Mouse (Mus musculus) T-helper 17 cell (primary cell): Measurements from ENCODE around the gene Myt1l.

Source experiments
- in situ Hi-C, 2 experiments: fragments of 300-600 bp; cut with MboI, MseI; formaldehyde crosslinking; loops; 1 replicate in 1 of 2; 2 replicates in 1 of 2; pipeline ENCODE4 v1.15.1; 2025; ENCODE audit warnings: high pct_unique_total_duplicates in 2 of 2

Gene Myt1l

DNA sequence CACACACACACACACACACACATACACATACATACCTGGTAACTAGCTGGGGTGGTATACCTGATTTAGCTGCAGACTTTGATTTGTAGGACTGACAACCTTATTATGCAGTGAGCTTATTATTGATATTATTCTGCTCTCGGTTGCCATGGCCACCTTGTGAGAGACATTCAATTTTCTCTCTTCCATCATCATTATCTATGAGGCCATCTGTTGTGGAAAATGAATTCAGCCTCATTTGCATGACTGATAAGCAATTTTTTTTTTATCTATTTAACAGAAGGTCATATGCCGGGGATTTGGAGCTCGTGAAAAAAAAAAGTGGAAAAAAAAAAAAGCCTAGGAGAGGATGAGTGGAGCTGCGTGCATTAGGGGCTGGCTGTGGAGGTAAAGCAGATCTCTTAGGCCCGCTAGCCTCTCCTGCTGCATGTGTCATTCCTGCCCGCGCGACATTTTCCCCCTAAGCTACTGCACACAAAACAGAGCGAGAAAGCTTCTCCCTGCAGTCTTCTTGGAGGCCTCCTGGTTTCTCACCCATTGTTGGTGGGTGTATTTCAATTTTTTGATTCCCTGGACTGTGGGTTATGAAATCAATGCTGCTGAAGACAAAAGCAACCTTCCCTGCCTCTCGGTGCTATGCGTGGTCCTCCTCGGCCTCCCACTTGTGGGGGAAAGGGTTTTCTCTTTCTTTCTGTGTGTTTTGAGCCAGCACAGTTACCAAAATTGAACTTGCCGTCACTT is at the start of gene Myt1l:
TSS of gene Myt1l (plus strand) at position 354 of the 741 bp plus-strand sequence.
- in situ Hi-C loops: no loop called here

DNA sequence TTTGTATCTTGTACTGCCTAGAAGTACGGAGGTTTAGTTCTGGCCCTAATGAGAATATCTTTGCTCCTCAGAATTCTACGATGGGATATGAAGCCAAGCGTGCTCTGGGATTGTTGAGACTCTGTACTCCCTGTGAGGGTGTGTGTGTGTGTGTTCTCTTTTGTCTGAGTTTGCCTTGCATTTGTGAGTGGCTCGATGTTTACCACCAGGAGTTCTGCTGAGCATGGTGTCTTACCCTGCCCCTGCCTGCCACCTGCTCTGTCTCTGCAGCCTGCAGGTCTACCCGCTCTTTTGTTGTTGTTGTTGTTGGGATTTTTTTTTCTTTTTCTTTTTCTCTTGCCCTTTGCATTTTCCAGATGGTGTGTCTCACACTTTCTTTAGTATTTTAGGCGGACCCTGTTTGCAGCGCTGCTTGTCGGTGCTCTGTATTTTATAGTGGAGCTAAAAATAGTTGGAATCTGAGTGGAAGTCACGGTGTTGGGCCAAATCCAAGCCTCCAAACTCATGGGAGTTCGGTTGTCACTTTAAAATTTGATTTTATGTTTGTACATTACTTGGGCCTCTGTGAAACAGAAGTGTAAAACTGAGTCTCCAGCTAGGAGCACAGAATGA is 41.7 kb upstream of the Myt1l start:
- in situ Hi-C loops: no loop called here

DNA sequence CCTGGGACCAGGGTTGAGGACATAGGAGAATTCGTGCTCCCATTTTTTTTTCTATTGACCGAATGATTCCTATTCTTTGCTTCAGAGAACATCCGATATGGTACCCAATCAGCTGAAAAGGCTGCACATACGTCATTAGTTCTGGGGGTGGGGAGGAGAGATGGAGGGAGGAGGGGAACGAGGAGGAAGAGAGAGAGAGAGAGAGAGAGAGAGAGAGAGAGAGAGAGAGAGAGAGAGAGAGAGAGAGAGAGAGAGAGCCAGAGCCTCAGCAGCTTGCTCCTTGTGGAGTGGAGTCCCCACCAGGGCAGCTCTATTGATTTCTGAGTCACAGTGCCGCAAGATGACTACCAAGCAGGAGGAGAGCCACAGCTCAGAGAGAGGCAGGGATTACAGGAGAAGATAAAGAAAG is 1.9 kb upstream of the Myt1l start:
- in situ Hi-C loops: no loop called here

DNA sequence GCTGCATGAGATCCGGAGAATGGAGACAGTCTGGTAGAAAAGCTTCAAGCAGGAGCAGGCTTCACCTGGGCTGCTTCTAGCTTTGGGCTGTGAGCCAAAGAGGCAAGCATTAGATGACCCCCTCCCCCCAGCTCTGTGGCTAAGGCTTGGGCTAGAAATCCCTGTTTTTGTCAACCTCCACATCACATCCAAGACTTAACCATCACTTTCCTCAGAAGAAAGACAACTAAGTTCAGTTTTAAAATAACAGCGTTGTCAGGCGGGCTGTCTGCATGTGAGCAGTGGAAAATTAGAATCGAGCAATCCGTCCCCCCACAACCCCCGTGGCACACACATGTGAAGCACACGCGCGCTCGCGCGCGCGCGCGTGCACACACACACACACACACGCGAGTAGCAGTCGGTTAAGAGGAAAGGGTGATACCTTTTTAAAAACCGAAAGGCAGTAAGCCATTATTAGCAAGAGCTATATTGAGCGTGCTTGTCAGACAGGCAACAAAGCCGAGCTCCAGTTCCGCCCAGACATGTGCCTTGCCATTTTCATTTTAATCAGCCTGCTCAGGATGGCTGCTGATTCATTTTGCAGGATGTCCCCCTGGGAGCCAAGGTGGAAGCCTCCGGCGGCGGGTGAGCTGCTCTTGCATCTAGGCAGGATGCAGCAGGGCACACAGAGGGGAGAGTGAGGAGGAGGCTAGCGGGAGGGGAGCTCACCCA is 979 bp upstream of the Myt1l start:
- in situ Hi-C loops: no loop called here

DNA sequence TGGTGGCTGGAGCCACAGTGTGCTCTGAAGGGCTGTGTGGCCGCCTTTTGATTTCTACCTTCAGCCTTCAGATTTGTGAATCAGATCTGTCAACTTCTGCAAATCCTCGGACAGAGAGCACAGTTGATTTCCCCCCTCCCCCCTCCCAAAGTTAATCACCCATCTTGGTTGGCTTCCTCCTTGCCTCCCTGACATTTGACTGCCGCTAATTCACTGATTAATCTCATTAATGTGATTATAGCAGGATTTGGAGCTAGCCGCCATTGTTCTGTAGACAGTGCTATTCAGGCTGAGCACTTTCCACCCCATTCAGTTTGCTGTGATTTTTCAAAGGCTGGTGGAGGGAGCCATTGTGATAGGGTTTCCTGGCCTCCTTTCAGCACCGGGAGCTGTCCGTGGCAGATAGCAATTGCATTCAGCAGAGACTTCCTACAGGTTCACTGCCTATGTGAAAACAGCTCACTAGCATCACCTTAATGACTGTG is 2.1 kb downstream of the Myt1l start:
- in situ Hi-C loops: no loop called here

DNA sequence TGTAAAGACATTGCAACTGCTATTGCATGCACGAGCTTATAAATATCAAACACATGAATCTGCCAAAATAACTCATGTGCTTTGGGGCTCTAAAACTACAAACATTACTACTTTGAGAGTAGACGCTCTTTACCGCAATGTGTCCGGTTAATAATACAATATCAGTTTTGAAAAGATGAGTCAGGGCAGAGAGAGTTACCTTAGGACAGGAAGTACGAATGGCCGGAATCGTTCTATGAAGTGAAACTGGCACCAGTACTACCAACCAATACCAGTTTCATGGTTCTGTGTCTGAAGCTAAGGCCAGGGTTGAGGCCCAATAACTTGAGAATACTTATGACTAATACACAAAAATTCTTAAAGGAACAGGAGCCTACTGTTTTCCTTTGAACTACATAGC is 2.6 kb downstream of the Myt1l start:
- in situ Hi-C loops: no loop called here

DNA sequence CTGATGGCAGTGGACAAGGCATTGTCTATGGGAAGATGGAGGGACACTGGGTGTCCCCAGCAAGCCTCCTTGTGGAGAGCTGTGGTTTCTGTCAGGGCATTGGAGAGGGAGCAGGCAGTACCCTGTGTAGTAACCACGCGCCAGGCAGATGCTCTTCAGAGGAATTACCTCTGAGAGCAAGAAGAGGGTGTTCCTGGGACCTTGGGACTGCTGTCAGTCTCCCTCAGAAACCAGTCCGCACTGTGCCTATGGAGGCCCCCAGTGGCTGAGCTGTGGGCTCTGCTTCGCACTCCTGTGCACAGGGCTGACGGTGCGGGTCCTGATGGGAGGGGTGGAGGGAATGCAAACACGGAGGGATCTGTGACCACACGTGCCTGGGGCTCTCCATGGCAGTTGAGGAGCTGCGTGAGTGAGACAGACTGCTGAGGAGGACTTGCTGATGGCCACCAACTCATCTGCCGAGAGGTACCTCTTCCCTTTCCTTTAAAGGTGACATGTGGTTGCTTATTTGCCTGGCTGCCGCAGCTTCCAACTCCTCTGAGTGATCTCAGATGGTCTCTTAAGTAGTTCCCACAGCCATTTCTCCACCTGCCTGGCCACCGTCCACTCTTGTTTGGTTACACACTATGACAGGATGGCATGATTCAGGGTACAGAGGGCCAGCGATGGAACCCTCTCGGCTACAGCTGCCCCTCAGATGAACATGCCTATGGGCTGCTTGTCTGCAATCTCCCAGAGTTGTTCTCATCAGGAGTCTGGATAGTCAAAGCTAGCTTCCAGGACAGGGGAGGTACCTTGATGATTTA is 5.1 kb downstream of the Myt1l start:
- in situ Hi-C loops: no loop called here

DNA sequence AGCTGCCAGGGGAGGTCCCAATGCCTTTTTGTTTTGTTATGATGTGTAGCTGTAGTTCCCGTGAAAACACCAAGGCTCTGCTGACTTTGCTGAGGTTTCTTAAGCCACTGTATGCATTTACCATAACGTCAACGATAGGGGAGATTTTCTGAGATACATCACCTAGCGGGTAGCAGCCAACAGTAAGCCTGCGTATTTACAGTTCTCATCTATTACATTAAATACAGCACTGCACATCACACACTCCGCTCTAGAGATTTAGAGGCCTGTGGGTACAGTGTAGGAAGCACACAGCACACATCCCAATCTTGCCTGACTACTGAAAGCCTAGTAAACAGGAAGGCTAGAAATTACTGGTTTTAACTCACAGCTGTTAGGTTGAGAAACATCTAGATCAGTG is 6.1 kb downstream of the Myt1l start:
- in situ Hi-C loops: no loop called here

DNA sequence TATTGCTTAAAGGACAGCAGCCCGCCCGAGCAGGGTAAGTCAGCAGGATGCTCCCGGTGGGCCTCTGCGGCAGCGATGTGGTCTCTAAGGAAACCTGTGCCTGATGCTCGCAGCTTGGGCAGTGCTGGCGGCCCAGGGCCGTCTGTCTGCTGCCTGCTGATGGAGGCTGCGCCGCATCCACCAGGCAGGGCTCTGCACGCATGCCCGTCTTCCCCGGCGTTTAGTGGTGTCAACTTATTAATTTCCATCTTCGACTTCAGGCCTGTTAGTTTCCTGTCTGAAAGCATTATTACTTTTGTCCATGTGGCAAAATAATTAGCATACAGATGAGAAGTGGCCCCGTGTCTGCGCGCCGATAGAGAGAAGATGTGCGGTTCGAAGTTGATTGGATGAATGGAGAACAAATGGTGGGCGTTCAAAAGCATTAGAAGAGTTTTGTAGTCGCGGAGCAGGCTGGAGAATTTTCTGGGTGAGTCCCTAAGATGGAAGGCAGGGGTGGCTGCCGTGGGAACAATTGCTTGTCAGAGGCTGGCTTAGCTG is 6.6 kb downstream of the Myt1l start:
- in situ Hi-C loops: no loop called here

DNA sequence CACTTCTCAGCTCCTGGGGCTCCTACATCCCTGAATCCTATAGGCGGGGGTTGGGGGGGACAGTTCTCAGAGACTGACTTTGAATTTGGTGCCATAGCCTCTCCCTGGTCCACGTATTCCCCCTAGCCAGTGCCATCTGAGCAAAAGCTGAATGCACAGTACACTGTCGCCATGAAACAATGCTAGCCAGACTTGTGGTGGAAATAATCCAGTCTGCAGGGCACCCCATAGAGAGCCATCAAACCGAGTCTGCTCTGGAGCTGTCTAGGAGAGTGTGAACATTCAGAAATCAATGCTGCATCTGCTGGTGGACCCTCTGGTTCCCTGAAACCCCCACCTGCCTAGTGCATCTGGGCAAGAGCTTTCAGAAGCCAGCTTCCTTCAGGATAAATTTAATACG is 9.7 kb downstream of the Myt1l start:
- in situ Hi-C loops: no loop called here

DNA sequence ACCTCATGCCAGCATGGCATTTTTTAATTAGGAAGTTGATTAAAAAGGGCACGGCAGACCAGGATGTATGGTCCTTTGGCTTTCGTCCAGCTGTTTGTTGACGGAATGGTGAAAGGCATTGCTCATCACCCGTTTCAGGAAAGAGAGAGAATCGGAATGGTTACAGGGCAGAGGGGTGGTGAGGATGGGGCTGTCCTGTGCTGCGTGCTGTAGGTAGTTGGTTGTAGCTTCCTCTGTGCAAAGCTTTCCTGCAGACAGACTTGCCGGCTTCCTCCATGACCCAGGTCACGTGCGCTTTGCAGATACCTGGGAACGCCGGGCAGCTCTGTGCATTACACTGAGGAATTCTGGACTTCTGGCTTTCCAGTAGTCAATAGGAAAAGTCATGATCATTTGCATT is 10.3 kb downstream of the Myt1l start:
- in situ Hi-C loops: no loop called here

DNA sequence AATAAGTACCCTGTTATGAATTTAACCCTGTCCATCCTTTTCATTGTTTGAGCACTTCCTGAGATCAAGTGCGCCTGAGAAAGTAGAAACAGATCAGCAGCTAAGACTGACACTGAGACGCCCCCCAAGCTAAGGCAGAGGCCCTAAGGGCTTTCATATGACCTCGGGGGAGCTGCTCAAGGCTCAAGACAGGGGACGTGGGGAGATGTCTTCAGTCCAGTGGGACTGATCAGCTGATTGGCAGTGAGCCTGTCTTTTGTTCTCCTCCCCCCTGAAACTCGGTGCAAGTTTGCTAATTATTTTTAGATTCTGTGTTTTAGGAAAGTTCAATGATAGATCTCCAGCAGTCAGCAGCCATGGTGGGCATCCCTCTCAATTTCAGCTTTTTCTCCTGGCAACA is 10.9 kb downstream of the Myt1l start:
- in situ Hi-C loops: no loop called here

DNA sequence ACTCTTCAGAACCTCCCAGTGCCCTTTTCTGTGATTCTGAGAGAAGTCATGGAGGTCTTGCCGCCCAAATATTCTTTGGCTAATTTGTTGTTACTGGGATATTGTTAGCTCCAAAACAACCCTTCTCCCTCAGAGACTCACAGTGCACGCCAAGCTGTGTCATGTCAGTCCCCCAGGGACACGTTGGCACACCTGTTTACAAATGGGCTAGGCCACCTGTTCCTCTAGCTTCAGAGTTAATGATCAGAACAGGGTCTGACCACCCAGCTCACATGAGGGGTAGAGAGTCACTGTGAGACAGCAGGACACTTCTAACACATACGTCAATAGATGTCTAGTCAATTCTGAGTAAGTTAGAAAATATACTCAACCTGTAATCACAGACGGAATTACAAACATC is 12.6 kb downstream of the Myt1l start:
- in situ Hi-C loops: no loop called here

DNA sequence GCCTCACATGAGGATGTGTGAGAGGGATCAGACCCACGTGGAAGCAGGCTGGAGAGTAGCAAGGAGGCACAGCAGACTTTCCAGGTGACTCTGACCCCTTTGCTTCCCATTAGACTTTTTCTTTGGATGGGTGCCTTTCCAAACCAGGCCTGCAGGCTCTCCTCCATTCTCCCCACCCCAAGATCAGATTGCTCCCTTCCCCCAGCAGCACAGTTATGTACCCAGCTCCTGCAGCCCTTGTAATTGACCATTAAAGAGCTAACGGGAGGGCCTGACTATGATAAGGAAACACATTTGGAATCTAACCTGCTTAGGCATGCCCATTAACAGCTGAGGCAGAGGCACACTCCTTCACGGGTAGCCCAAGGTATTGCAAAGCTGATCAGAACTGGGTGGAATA is 17.9 kb downstream of the Myt1l start:
- in situ Hi-C loops: no loop called here

DNA sequence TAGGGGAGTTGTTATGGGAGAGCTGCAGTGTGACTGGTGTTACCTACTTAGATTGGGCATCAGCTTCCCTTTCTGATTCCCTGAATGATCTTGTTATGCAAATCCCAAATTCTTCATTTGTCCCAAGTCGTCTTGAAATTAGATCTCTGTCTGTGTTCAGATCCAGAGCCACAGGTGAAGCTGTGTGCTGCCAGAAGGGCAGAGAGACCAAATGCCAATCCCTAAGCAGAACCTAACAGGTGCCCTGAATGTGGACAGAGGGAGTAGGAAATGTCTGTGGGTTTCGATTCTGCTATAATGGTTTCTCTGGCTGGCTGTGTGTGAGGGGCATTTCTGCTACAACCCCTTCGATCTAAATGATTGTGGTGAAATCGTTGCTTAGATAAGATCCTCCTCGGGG is 18.9 kb downstream of the Myt1l start:
- in situ Hi-C loops: no loop called here

DNA sequence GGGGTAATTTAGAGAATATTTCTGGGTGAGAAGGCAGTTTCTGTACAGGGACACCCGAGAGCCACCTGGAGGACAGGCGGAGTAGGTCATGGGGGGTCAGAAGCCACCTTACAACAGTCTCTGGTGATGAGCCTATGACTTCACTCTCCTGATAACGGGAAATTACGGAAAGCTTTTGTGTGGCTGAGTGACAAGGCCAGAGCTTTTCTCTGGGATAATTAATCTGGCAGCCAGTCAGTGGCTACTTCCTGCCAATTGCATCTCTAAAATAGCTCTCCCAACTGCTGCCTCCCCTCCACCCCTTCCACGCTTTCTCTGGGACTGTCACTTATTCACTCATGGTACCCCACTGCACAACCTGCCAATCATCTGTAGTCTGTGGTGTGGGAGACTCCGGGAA is 19.6 kb downstream of the Myt1l start:
- in situ Hi-C loops: no loop called here

DNA sequence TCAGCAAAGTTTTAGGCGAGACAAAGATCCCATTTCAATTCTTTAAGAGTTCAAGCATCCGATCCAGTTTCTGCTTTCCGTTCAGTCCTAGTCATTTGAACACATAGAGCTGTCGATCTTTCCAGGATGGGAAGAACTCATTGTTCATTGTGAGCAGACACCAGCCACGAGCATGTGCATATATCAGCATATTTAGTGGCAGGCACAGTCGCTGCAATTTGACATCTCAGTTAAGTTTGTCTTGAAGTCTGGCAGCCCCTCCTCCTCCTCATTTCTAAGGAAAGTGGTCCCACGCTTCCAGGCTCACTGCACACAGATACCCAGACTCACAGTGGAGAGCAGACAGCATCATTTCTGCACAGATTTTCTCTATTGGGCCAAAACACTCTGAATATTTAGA is 25.0 kb downstream of the Myt1l start:
- in situ Hi-C loops: no loop called here

DNA sequence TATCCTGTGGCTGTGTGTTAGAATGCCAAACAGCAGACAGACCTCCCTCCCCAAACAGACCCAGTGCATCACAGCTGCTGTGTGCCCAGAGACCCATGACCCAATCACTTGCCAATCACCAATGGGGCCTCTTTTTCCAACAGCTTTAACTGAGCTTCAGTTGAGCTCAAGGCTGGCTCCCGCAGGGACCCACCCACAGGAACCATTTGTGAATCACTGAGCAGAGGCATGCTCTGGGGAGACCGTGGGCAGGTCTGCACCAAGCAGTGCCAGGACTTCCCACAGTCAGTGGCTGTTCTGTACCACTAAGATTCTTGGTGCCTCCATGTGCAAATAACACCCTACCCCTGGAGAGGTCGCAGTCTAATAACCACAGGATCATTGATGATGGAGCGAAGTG is 27.5 kb downstream of the Myt1l start:
- in situ Hi-C loops: no loop called here

DNA sequence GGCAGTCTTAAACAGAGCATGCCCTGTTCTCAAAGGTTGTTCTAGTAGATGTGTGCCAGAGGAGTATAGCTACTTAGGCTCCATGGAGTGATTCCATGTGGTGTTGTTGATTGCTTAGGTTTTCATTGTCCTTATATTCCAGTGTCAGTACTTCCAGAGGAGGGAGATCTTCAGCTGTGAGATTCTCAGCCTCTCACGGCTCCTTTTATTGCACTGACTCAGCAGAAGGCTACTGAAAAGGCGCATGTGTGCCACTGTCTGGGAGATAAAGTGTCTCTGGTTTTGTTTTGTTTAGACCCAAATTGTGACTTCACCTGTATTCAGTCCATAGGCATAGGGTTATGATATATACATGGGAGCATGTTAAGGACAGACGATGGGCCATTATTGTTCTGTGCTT is 28.2 kb downstream of the Myt1l start:
- in situ Hi-C loops: no loop called here

DNA sequence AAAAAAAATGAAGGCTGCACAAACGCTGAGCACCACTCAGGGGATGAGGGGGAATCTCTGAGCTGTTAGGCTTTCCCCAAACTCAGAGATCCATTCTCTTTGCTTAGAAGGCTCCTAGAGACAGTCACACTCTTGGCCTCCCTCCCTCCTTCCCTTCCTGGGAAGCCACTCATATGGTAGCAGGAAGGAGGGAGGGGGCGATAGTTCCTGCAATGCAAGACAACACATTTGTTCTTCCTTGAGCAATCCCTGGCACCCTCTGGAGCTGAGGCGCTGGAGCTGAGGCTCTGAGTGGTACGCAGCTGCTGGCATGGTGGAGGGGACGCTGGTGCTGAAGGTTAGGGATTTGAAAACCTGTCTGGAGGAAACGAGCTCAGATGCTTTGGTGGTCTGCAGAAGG is 28.7 kb downstream of the Myt1l start:
- in situ Hi-C loops: no loop called here

DNA sequence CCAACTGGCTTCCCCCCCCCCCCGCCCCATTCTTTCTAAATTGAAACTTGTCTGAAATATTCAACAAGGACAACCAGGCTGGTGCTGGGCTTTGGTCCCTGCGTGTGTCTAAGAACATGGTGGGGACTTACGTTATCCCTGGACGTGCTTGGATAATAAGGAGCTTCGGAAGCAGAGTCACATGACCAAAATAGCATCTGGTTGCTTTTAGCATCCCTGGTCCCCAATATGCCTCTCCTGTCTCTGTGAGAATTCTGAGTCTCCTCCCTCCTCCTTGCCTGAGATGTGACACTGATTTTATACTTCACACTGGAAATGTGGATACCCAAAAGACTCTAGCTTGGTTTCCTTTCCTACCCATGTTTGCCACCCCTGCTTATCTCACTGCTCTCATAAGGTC is 31.6 kb downstream of the Myt1l start:
- in situ Hi-C loops: no loop called here

DNA sequence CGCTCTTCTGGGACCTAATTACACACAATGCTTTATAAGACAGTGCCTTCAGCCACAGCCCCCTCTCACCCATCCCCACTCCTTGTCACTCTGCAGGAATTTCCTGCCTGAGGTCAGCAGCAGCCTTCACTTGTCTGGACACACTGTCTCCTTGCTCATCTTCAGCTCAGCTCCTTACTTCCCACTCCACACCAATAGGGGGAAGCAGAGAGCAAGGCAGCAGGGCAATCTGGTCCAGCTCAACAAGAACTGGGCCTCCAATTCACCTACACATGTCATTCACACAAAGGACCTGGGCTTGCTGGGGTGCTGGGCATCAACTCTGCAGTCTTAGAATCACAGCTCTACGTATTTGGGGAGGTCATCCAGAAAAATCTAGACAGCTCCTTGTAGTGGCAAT is 33.0 kb downstream of the Myt1l start:
- in situ Hi-C loops: no loop called here
